Mouse (Mus musculus) neural tube, embryonic 14.5 days (tissue): Measurements from ENCODE around the gene Rcn1. TPM values are rescaled to one million over a fixed set of nuclear protein-coding genes. Genes with fewer than 3 reads are reported as not detected.

Source experiments
- ATAC-seq: fragments of 200-750 bp; cut with Nextera tagmentation; 2 replicates; pipeline ENCODE4 v1.8.0; 2017; ENCODE audit warnings: low read depth, mild to moderate bottlenecking, moderate TSS enrichment, moderate library complexity
- H3K27ac ChIP-seq: fragments of 300-500 bp; sonication (generic); 2 replicates; pipeline ENCODE4 v1.5.1; 2014; ENCODE audit warnings: low read depth, mild to moderate bottlenecking, control low read depth, low read length, moderate library complexity, mixed read lengths
- H3K27me3 ChIP-seq: fragments of 300-500 bp; sonication (generic); 2 replicates; pipeline ENCODE4 v1.6.1; 2014; ENCODE audit warnings: low read length; ENCODE audit not compliant: control insufficient read depth, insufficient read depth
- H3K36me3 ChIP-seq: fragments of 300-500 bp; sonication (generic); 2 replicates; pipeline ENCODE4 v1.6.1; 2014; ENCODE audit warnings: low read length, mixed read lengths; ENCODE audit not compliant: control insufficient read depth, insufficient read depth
- H3K4me1 ChIP-seq: fragments of 300-500 bp; sonication (generic); 2 replicates; pipeline ENCODE4 v1.6.1; 2014; ENCODE audit warnings: low read length; ENCODE audit not compliant: control insufficient read depth, insufficient read depth
- H3K4me2 ChIP-seq: fragments of 300-500 bp; sonication (generic); 2 replicates; pipeline ENCODE4 v1.6.1; 2014; ENCODE audit warnings: mild to moderate bottlenecking, low read depth, low read length, control low read depth
- H3K4me3 ChIP-seq: fragments of 300-500 bp; sonication (generic); 2 replicates; pipeline ENCODE4 v1.5.1; 2014; ENCODE audit warnings: low read depth, low read length, control low read depth, mixed read lengths
- H3K9ac ChIP-seq: fragments of 300-500 bp; sonication (generic); replicated peaks from 2 replicates; pipeline ENCODE4 v1.6.1; 2014; ENCODE audit warnings: low read depth, mild to moderate bottlenecking, control low read depth, low read length, mixed read lengths
- H3K9me3 ChIP-seq: fragments of 300-500 bp; sonication (generic); 2 replicates; pipeline ENCODE4 v1.6.1; 2016; ENCODE audit warnings: low read length; ENCODE audit not compliant: control insufficient read depth
- WGBS: fragments of 180-500 bp; shearing (Covaris S2); extraction: QIAGEN DNeasy Blood & Tissue Kit; methylation state at CpG from one replicate; pipeline ENCODE4 v1.1.7; 2014; 5-methylcytosine and 5-hydroxymethylcytosine counted together
- polyA plus RNA-seq: library from polyadenylated mRNA; unstranded; fragments of >200 nt; fragmentation: Nextera tagmentation; extraction: Ambion mirVana; gene quantifications from 2 replicates; pipeline ENCODE4 v1.2.1, GENCODE M21; 2014

Rcn1 gene
- 18.9 and 69.8 TPM in 2 replicates for polyA plus RNA-seq

- peak within 1 kb of the TSS; percentile 63 for H3K27ac ChIP-seq
- 1% methylated on average over 54 of the region's 57 CpGs for WGBS
- no peaks in the 10 kb centered on the region for H3K9me3 ChIP-seq
- peak within 1 kb of the TSS; percentile 69 for H3K9ac ChIP-seq
- ATAC-seq = peak; percentile 94
- H3K4me1 ChIP-seq = 0 out of 2 replicates have a peak, but pooled peaks cover 3% of the 10 kb centered on the region
- no peaks in the 10 kb centered on the region for H3K36me3 ChIP-seq
- H3K4me3 ChIP-seq = peak within 1 kb of the TSS; percentile 53
- no peaks in the 10 kb centered on the region for H3K27me3 ChIP-seq
- peak within 1 kb of the TSS; percentile 97 for H3K4me2 ChIP-seq
These were observed at the start of gene Rcn1 for GRCm38 (mm10) chr2:105399085-105399891. Gene Rcn1, minus strand, starts transcription at chr2:105399319.

GRCm38 (mm10) chr2:105444072-105444471 is 45.0 kb upstream of the Rcn1 start:
- Histone ChIP-seq H3K4me3 (no peak overlapping the region), H3K27ac (no peak overlapping the region), H3K36me3 (no peaks in the 10 kb centered on the region), H3K9ac (no peak overlapping the region), H3K27me3 (no peaks in the 10 kb centered on the region), H3K4me1 (0 out of 2 replicates have a peak, but pooled peaks cover 4% of the 10 kb centered on the region), H3K4me2 (no peak overlapping the region), H3K9me3 (no peaks in the 10 kb centered on the region)
- 50% methylated on average over 3 of the region's 3 CpGs for WGBS
- no peak for ATAC-seq

GRCm38 (mm10) chr2:105439022-105439421 is 39.9 kb upstream of the Rcn1 start:
- Histone ChIP-seq H3K4me3 (no peak overlapping the region), H3K27ac (no peak overlapping the region), H3K4me2 (no peak overlapping the region), H3K4me1 (no peaks in the 10 kb centered on the region), H3K27me3 (no peaks in the 10 kb centered on the region; the same call in 1 of the 2 replicates), H3K9me3 (no peaks in the 10 kb centered on the region), H3K9ac (no peak overlapping the region), H3K36me3 (no peaks in the 10 kb centered on the region)
- no peak for ATAC-seq
- 85% methylated on average over 4 of the region's 4 CpGs for WGBS

- no peak overlapping the region for H3K4me2 ChIP-seq
- no peaks in the 10 kb centered on the region for H3K9me3 ChIP-seq
- no peak overlapping the region for H3K4me3 ChIP-seq
- 95% methylated on average over 2 of the region's 2 CpGs for WGBS
- H3K9ac ChIP-seq = no peak overlapping the region
- no peaks in the 10 kb centered on the region for H3K36me3 ChIP-seq
- no peaks in the 10 kb centered on the region for H3K4me1 ChIP-seq
- no peak overlapping the region for H3K27ac ChIP-seq
- no peaks in the 10 kb centered on the region; the same call in 1 of the 2 replicates for H3K27me3 ChIP-seq
- no peak for ATAC-seq
These were observed 39.4 kb upstream of the Rcn1 start for GRCm38 (mm10) chr2:105438525-105438924.

- no peak overlapping the region for H3K4me3 ChIP-seq
- no peak for ATAC-seq
- no peaks in the 10 kb centered on the region for H3K36me3 ChIP-seq
- H3K9me3 ChIP-seq = no peaks in the 10 kb centered on the region
- WGBS = 23% methylated on average over 10 of the region's 10 CpGs
- H3K27ac ChIP-seq = no peak overlapping the region
- H3K9ac ChIP-seq = no peak overlapping the region
- no peaks in the 10 kb centered on the region for H3K4me1 ChIP-seq
- H3K4me2 ChIP-seq = no peak overlapping the region
- H3K27me3 ChIP-seq = no peaks in the 10 kb centered on the region; the same call in 1 of the 2 replicates
These were observed 33.8 kb upstream of the Rcn1 start for GRCm38 (mm10) chr2:105432927-105433326.

GRCm38 (mm10) chr2:105430373-105430772 is 31.3 kb upstream of the Rcn1 start:
- Histone ChIP-seq H3K9ac (no peak overlapping the region), H3K27ac (no peak overlapping the region), H3K4me2 (no peak overlapping the region), H3K36me3 (no peaks in the 10 kb centered on the region), H3K4me1 (no peaks in the 10 kb centered on the region), H3K4me3 (no peak overlapping the region), H3K9me3 (no peaks in the 10 kb centered on the region), H3K27me3 (no peaks in the 10 kb centered on the region; the same call in 1 of the 2 replicates)
- no peak for ATAC-seq
- WGBS = 75% methylated on average over 5 of the region's 5 CpGs

- H3K4me3 ChIP-seq = no peak overlapping the region
- H3K4me1 ChIP-seq = no peaks in the 10 kb centered on the region
- H3K27me3 ChIP-seq = no peaks in the 10 kb centered on the region; the same call in 1 of the 2 replicates
- H3K27ac ChIP-seq = no peak overlapping the region
- H3K4me2 ChIP-seq = no peak overlapping the region
- ATAC-seq = no peak
- H3K9ac ChIP-seq = no peak overlapping the region
- no peaks in the 10 kb centered on the region for H3K9me3 ChIP-seq
- no peaks in the 10 kb centered on the region for H3K36me3 ChIP-seq
- WGBS = 89% methylated on average over 6 of the region's 6 CpGs
These were observed 30.8 kb upstream of the Rcn1 start for GRCm38 (mm10) chr2:105429899-105430298.

GRCm38 (mm10) chr2:105428467-105428866 is 29.3 kb upstream of the Rcn1 start:
- Histone ChIP-seq H3K4me1 (no peaks in the 10 kb centered on the region), H3K36me3 (no peaks in the 10 kb centered on the region), H3K27ac (no peak overlapping the region), H3K9ac (no peak overlapping the region), H3K9me3 (no peaks in the 10 kb centered on the region), H3K4me3 (no peak overlapping the region), H3K4me2 (no peak overlapping the region), H3K27me3 (no peaks in the 10 kb centered on the region)
- no peak for ATAC-seq
- WGBS = 22% methylated on average over 6 of the region's 6 CpGs

GRCm38 (mm10) chr2:105428029-105428428 is 28.9 kb upstream of the Rcn1 start:
- Histone ChIP-seq H3K9ac (no peak overlapping the region), H3K4me1 (no peaks in the 10 kb centered on the region), H3K9me3 (no peaks in the 10 kb centered on the region), H3K4me2 (no peak overlapping the region), H3K27ac (no peak overlapping the region), H3K36me3 (no peaks in the 10 kb centered on the region), H3K4me3 (no peak overlapping the region), H3K27me3 (no peaks in the 10 kb centered on the region)
- peak; percentile 67; the same call in 1 of the 2 replicates for ATAC-seq
- 4% methylated on average over 12 of the region's 12 CpGs for WGBS
